Mouse (Mus musculus) adipocyte (in vitro differentiated cells): ENCODE results near the gene Gm38431.

Source experiments
- DNase-seq: peaks from one replicate; pipeline ENCODE4 v3.0.0-alpha.2; 2016; ENCODE audit warnings: low spot score

Gm38431 gene

DNA sequence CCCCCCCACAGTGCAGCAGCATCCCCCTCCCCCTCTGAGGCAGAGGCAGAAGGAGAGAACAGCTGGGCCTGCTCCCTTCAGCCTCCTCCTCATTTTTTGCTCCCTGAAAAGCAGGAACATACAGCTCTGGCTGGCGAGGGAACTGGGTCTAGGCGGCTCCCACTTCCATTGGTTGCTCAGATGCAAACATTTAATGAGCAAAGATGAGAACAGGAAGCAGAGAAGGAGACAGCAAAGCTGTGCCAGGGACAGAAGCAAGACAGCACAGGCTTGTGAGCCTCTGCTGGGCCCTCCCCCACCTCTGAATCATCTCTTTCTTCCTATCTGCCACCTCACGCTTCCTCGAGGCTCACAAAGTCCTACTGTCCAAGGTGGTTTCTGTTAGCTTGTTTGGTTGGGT, 50.5 kb downstream of the Gm38431 start:
- DNase-seq: no peak

DNA sequence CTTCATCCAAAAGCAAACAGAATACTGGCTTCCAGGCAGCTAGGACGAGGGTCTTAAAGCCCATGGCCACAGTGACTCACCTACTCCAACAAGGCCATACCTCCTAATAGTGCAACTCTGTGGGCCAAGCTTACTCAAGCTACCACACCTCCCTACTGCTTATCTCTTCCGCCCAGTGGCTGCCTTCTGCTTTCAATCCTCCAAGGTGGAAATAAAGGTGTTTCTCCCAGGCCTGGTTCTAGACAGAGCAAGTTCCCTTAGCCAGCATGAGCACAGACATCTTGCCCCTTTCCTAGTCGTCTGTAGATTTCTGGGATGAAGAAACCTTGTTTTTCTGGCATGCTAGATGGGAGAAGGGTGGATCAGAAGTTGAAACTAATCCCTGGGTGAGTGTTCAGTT, 52.0 kb downstream of the Gm38431 start:
- no peak for DNase-seq

DNA sequence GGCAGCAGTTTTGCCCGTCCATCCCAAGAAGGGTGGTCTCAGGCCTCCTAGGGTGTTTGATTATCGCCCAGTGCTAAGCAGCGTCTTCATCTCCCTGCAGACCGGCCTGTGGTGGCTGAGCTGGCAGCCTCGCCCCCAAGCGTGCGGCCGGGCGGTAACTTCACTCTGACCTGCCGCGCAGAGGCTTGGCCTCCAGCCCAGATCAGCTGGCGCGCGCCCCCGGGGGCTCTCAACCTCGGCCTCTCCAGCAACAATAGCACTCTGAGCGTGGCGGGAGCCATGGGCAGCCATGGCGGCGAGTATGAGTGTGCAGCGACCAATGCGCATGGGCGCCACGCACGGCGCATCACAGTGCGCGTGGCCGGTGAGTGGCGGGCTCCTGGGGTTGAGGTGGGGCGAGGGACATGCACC, 54.3 kb downstream of the Gm38431 start:
- no peak for DNase-seq

DNA sequence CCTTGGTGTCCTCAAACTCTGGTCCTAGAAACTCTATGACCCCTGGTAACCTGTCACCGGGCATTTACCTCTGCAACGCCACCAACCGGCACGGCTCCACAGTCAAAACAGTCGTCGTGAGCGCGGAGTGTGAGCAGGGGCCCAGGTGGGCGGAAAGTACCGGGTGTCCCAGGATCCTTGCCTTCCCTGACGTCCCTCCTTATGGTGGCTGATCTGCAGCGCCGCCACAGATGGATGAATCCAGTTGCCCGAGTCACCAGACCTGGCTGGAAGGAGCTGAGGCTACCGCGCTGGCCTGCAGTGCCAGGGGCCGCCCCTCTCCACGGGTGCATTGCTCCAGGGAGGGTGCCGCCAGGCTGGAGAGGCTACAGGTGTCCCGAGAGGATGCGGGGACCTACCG, 55.1 kb downstream of the Gm38431 start:
- no peak for DNase-seq

DNA sequence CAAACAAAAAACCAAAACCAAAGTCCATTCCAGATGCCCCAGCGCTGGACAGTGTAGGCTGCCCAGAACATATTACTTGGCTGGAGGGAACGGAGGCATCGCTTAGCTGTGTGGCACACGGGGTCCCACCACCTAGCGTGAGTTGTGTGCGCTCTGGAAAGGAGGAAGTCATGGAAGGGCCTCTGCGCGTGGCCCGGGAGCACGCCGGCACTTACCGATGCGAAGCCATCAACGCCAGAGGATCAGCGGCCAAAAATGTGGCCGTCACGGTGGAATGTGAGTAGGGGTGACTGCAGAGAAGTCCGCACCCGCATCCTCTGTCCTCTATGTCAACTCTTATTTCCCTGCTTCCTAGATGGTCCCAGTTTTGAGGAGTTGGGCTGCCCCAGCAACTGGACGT, 55.6 kb downstream of the Gm38431 start:
- DNase-seq: no peak

DNA sequence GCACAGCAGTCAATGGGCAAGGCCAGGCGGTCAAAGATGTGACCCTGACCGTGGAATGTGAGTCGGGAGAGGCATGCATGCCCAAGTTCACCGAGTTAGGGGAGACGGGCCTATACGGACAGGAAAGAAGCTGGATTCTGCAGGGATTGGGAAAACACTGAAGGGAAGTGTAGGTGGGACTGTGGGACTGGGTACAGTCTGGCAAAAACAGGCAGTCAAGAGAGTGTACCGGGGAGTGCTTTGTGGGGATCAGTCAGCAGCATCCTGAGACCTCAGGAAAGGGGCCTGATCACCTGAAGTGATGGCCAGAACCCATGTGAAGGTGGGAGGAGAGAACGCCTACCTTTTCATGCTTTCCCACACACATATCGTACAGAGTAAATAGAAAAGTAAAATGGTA, 56.2 kb downstream of the Gm38431 start:
- DNase-seq: no peak

DNA sequence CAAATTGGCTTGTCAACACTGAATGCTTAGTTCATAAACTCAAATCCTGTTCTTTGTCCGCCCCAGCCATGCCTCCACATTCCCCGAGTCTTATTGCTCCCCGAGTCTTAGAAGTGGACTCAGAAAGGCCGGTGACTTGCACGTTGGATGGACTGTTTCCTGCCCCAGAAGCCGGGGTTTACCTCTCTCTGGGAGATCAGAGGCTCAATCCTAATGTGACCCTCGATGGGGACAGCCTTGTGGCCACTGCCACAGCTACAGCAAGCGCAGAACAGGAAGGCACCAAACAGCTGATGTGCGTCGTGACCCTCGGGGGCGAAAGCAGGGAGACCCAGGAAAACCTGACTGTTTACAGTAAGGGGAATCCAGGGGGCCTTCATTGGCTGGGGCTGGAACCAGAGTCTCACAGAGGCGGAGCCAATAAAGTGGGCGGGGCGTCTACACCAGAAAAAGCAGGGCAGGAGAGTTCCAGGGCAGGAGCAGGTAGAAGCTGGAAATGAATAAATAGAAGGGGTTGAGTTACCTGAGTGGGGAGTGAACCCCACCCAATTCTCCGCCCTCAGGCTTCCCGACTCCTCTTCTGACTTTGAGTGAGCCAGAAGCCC, 57.2 kb downstream of the Gm38431 start:
- DNase-seq: no peak

DNA sequence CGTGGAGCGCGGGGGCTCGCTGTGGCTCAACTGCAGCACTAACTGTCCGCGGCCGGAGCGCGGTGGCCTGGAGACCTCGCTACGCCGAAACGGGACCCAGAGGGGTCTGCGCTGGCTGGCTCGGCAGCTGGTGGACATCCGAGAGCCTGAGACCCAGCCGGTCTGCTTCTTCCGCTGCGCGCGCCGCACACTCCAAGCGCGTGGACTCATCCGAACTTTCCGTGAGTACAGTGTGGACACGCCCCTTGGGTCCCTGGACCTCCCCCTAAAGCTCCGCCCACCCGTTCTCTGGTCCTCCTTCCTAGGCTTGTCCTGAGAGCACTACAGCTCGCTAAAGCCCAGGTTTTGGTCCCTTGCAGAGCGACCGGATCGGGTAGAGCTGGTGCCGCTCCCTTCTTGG, 58.7 kb downstream of the Gm38431 start:
- peak; percentile 75 for DNase-seq

DNA sequence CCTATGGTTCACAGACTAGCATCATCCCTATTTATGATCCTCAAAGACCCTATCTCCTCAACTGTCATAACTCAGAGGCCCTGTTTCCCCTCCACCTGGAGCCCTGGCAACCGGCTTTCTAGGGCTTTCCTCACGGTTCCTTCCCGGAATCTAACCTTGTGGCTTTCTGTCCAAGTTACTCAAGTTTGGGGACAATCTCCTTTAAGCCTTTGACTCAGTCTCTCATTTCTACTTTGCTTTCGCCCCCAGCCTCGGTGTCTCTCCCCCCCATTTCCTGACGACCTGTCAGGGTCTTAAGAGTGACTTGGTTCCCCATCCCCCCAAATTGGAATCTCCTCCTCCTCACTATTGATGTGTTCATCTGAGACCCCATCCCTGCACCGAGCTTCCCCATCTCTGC, 59.3 kb downstream of the Gm38431 start:
- DNase-seq: no peak

DNA sequence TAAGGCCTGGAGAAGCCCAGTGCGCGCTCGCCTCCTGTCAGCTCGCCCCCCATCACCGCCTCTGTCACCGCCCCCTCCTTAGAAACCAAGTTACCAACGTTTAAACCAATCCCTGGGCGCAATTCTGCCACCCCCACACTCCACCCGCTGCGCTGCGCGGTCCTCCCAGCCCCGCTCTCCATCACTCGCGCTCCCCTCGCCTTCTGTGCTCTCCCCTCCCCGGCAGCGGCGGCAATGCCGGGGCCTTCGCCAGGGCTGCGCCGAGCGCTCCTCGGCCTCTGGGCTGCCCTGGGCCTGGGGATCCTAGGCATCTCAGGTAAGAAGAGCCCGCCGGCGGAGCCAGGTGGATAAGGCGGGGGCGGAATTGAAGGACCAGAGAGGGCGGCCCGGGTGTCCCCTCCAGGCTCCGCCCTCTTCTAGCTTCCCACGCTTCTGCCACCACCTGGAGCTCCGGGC, 59.9 kb downstream of the Gm38431 start, which contains the start of gene Icam5:
Icam5 (plus strand) TSS at position 178 of the 456 bp plus-strand sequence.
- no peak for DNase-seq

DNA sequence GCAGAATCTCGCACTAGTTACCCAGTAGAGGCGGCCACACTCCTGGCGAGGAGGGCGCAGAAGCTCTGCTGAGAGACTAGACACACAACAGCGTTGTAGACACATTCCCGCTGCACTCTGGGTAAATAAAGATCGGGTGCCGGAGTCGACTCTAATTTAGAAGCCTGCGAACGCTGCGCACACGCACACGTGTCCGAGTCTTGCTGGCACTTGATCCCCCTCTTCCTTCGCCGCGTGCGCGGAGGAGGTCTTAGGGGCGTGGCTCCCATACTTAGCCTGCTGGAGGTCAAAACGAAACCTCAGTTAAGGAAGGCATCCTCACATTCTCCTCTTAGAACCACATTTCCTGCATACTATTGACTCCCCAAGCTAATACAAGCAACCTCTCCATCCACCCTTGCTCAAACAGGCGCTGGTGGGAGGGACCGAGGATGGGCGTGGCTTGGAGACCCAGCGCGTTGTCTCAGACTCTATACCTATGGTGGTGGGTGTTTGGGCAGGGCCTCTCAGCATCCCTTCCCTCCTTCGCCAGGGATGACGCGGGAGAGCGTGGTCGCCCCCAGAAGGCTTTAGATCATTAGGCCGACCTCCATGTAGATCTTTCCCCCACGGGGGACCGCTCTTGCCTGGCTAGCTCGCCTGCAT, 60.4 kb downstream of the Gm38431 start:
- no peak for DNase-seq

DNA sequence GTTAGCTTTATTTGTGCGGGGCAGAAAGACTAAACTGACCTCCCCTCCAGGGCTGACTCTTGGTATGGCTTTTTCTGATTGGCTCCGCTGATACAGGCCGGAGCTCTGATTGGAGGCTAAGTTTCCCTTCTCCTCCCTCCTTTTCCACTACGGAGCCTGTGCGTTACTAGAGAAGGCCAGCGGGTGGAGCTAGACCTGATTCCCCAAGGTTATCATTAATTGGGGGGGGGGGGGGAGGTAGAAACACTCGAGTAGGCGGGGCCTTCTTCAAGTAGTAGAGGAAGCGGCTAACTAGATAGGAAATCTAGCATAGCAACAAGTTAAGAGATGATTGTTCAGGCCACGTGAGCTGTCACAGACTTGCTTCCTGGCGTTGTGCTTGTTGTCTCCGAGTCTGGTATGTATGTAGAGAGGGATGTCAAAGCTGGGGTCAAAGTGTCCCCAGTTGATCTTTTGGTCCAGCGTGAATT, 61.0 kb downstream of the Gm38431 start:
- peak; percentile 89 for DNase-seq

DNA sequence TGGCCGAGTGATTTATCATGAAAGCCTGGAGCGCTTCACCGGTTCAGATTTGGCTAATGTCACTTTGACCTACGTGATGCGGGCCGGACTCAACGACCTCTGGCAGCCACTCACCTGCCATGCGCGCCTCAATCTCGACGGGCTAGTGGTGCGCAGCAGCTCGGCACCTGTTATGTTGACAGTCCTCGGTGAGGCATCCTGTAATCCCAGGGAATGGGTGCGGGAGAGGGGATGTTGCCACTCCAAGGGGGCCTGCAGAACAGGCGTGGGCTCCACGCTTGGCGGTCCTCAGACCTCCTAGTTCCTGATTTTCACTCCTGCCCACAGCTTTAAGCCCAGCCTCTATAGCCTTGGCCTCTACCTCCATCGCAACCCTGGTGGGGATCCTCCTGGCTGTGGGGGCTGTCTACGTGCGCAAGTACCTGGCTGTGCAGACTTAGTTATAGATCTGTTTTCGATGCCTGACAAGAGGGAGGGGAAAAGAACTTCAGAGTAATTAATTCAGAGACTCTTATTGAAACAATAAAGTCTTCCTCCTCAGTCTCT, 61.7 kb downstream of the Gm38431 start:
- DNase-seq: no peak

DNA sequence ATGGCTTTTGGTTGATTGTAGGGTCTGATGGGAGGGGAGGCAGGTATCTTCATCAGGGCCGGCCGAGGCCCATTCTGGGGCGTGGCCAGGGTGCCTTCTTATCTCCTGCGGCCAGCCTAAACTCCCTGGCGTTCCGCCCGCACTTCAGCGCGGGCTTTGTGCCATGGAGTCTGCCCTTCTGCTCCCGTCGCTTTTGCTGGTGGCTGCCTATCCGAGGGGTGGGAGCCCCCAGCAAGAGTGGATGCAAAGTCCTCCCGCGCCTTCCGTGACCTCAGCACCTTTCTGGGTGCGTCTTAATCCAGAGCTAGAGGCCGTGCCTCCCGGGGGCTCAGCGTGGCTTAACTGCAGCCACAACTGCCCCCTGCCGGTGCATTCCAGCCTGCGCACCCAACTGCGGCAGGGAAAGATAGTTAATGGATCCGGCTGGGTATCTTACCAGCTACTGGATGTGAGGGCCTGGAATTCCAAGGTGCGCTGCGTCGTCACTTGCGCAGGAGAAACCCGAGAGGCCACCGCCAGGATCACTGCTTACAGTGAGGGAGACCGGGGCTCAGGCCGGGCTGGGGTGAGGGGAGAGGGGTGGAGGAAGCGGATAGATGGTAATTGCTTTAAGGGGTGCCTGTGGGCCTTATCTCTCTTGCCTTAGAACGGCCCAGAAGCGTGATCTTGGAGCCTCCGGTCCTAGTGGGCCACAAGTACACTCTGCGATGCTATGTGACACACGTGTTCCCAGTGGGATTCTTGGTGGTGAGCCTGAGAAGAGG, 62.3 kb downstream of the Gm38431 start, which contains the start of gene Icam4:
Icam4 (plus strand) TSS at position 83 of the 764 bp plus-strand sequence.
- DNase-seq: no peak

DNA sequence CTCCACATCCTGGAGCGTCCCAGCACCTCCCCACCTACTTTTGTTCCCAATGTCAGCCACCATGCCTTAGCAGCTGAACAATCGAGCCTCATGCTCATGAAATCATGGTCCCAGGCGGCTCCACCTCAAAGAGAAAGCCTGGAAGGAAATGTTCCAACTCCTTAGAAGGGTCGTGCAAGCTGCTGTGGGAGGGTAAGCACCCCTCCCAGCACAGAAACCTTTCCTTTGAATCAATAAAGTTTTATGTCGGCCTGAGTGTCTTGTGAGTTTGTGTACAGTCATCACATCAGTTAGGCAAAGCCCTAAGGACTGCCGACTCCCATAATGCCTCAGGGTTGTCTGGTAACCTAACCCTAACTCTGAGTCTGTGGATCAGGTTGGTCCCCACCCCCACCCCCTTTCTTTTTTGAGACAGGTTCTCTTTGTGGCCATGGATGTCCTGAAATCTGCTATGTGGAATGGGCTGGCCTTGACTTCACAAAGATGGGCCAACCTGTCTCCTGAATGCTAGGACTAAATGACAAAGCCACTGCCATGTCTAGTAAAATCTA, 63.2 kb downstream of the Gm38431 start:
- DNase-seq: no peak

DNA sequence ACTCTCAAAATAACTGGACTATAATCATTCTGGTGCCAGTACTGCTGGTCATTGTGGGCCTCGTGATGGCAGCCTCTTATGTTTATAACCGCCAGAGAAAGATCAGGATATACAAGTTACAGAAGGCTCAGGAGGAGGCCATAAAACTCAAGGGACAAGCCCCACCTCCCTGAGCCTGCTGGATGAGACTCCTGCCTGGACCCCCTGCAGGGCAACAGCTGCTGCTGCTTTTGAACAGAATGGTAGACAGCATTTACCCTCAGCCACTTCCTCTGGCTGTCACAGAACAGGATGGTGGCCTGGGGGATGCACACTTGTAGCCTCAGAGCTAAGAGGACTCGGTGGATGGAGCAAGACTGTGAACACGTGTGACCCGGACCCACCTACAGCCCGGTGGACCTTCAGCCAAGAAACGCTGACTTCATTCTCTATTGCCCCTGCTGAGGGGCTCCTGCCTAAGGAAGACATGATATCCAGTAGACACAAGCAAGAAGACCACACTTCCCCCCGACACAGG, 64.0 kb downstream of the Gm38431 start:
- no peak for DNase-seq

DNA sequence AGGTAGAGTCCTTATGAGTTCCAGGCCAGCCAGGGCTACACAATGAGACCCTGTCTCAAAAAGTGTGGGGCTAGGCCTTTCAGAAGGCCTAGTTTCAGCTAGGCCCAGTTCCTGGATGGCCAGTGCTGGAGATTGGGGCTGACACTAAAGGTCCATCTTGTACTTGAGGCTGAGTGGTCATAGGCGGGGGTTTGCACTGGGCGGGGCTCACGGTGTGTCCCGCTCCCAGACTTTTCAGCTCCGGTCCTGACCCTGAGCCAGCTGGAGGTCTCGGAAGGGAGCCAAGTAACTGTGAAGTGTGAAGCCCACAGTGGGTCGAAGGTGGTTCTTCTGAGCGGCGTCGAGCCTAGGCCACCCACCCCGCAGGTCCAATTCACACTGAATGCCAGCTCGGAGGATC, 64.9 kb downstream of the Gm38431 start:
- DNase-seq: no peak

DNA sequence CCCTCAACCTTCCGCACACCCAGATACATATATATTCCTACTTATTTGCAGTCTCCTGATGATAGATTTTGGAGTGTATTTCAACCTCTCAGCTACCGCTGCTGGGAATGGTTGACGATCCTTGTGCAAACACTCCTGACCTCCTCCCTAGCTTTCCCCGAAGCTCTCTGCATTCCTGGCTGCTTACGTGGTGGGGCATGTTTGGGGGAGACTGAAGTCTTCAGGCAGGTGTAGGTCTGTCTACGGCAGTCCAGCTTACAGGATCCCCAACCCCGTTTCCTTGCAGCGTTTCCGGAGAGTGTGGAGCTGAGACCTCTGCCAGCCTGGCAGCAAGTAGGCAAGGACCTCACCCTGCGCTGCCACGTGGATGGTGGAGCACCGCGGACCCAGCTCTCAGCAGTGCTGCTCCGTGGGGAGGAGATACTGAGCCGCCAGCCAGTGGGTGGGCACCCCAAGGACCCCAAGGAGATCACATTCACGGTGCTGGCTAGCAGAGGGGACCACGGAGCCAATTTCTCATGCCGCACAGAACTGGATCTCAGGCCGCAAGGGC, 66.5 kb downstream of the Gm38431 start:
- no peak for DNase-seq

DNA sequence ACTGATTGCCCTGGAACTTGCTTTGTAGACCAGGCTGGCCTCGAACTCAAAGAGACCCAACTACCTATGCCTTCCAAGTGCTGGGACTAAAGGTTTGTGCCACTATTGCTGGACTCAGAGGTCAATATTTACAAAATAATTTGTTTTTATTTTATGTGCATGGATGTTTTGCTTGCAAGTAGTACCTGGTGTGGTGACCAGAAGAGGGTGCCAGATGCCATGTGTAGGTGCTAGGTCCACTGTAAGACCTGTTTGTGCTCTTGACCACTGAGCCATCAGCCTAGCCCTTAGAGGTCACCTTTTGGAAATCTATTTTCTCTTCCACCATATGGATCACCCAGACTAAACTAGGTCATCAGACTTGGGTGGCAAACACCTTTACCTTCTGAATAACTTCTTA, 69.1 kb downstream of the Gm38431 start:
- no peak for DNase-seq

DNA sequence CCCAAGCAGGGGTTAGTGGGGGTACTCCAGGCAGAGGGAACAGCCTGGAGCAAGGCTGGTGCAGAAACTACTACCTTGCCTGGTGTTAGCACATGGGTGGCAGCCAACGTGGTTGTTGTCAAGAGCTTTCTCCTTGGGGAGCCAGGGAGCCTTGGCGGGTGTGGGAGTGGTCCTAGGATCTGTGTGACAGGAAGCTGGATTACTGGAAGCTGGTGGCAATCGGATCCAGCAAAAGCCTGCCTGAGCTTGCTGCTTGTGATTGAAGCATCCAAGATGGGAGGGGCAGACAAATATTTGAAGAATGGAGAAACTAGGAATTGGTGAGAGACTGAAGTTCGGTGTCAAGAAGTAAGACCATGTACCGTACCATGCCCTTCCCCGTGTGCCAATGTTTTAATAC, 69.5 kb downstream of the Gm38431 start:
- DNase-seq: peak; percentile 23

DNA sequence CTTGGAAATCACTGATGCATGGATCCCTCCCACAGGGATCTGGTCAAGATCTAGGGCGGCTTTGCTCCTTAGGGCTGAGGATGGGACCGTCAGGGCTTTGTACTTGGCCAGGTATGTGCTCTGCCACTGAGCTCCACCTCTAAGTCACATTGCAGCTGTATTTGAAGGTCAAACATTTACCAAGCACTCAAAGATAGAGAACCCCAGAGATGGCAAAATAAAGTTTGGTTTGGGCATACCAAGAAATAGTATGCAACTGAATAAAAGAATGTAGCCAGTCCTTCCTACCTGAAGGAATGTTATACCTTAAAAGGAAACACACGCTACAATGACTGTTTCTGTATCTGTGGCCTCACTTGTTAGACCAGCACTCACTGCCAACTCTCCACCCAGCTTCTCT, 70.4 kb downstream of the Gm38431 start:
- no peak for DNase-seq

DNA sequence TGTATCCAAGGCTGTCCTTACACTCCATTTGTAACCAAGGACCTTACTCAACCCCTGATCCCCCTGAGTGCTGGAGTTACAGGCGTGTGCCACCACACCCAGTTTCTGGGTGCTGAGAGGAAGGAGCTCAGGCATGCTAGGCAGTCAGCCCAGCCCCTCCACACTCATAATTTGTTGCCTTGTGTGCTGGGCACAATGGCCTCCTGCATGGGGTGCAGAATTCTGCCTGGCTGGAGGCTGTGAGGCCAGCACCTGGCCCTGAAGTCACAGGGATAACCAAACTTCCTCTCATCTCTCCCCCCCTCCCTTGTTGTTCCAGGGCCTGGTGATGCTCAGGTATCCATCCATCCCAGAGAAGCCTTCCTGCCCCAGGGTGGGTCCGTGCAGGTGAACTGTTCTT, 73.2 kb downstream of the Gm38431 start:
- DNase-seq: no peak
